Mouse (Mus musculus) bone marrow macrophage, adult 2 months (primary cell): ENCODE measurements at regions not wholly inside any gene's neighbourhood (a gene's known extent, or its start where the extent isn't known, plus 50 kb on each side); places are given as distances from the start of the nearest gene placed in this dataset.

Experiments
- CTCF ChIP-seq: IDR thresholded peaks from 2 replicates; pipeline ENCODE4 v1.5.1; 2012; ENCODE audit warnings: low read depth, mild to moderate bottlenecking, low read length, moderate library complexity
- POLR2A ChIP-seq: IDR thresholded peaks from 2 replicates; pipeline ENCODE4 v1.6.1; 2012; ENCODE audit warnings: mild to moderate bottlenecking, low read depth, low read length, borderline replicate concordance

GRCm38 (mm10) chr6:103924504-103924903 is 414.1 kb downstream of the Chl1 start:
- TF ChIP-seq CTCF (no peak), POLR2A (no peak)
